Mouse (Mus musculus) adrenal gland (tissue): ENCODE results near the gene Fgfr2.

ENCODE experiments used
- intact Hi-C: fragments of 180-260 bp; cut with DNase I; formaldehyde crosslinking; loops from one replicate; pipeline ENCODE4 v1.15.1; 2025

Gene Fgfr2

DNA sequence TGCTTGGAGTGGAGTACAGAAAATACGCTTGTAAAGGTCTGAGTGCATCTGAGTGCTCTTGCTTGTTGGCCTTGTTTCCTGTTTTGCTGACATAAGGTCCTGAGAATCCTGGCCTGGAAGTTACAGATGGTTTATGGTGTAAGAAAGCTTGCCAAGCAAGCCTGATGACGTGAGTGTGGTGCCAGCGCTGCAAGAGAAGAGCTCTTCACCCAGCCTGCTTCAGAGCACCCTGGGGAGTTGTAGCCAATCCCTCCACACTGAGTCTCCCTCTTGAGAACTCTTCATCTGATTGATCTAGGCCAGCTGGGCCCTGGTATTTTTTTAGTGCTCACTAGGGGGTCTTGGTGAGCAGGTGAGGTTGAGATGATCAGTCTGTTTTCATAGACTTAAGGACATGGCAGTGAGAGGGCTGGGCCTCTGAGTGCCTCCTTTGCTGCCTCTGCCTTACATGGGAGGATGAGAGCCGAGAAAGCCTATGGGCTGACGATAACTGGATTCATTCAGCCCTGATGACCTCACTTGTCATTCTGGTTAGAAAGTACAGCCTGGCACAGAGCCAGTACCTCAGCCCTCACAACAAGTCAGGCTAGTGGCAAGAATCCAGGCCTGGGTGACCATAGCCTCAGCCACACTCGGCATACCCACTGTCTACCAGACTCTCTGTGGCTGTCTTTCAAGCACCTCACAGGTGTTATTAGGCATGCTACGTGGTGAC is 228.2 kb downstream of the Fgfr2 start:
- intact Hi-C loops, result loop anchor here (5.0 kb wide), 1 partner anchor 238 kb away; no protein-coding TSS in a partner anchor

GRCm38 (mm10) chr7:132893336-132893735 is 229.8 kb downstream of the Fgfr2 start:
- intact Hi-C loops, result no loop called here

DNA sequence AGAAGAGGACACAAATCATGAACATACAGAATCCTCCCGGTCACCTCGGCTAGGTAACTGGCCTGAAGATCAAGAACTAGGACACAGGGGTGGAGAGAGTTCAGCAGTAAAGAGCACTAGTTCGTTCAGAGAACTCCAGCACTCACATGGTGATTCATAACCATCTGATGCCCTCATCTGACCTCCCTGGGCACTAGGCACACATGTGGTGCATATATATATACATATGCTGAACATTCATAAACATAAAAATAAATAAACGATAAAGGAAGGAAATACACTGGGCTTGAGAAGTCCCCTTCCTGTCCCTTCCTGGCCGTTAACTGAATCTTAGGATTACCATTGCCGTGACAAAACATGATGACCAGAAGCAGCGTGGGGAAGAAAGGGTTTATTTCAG is 230.3 kb downstream of the Fgfr2 start:
- intact Hi-C loops, result no loop called here

- intact Hi-C loops, result no loop called here
Measured at GRCm38 (mm10) chr7:132892311-132892661, 230.9 kb downstream of the Fgfr2 start.

DNA sequence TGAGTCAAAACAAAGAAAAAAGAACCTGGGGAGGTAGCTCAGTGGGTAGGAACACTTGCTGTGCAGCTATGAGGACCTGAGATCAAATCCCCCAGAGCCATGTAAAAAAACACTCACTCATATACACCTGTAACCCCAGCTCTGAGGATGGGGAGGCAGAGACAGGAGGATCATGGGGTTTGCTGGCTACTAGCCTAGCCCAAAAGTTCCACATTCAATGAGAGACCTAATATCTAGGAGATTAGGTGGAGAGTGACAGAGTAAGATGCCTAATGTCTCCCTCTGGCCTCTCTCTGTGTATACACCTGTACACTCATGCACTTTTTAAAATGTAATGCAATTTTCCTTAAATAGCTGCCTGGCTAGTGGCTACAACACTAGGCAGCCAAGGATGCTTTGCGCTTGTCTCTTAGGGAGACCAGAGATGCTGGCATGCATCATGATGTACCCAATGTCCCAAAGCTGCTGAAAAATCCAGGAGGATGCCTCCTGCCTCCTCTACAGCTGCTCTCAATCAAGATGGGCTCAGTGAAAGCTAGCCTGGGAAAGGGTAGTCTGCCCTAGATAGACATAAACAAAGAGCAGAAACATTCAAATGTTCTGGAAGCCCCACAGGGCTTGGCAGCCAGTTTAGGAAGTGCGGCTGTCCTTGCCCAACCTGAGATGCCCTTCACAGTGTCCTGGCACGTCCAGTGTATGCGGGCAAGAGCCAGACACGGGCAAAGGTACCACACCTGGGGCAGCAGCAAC is 231.4 kb downstream of the Fgfr2 start:
- intact Hi-C loops, result no loop called here

DNA sequence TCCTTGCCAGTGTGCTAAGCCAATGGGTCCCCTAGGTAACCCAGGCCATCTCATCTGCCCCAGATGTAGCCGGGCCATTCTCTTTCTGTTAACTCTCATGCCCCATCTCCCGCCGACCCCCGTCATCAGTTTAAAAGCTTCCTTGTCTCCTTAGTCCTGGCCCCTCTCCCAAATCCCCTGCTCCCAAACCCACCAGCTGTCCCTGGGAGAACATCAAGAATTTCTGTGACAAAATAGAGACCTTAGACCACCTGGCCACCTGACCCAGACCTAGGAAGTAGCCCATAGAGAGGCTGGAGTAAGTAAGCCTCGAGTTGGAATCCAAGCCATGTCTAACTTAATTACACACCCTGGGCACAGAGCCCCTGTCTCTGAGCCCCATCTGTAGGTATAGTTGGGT is 232.9 kb downstream of the Fgfr2 start:
- intact Hi-C loops, result no loop called here

DNA sequence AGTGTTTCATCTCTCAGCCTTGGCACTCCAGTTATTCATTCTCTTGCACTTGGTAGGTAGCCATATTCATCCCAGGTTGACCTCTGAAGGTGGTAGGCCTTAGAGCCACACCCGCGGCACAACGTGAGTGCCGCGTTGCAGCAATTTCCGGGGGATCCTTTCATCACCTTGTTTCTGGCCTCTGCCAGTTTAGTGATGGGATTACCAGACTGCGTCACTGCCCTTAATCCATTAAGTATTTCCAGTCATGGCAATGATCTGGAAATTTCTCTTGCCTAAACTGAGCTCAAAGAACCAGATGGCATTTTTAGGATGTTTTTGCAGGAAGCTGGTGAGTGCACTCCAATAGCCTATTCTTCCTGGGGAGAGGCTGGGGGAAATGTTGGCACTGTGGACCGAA is 233.5 kb downstream of the Fgfr2 start:
- intact Hi-C loops, result no loop called here

DNA sequence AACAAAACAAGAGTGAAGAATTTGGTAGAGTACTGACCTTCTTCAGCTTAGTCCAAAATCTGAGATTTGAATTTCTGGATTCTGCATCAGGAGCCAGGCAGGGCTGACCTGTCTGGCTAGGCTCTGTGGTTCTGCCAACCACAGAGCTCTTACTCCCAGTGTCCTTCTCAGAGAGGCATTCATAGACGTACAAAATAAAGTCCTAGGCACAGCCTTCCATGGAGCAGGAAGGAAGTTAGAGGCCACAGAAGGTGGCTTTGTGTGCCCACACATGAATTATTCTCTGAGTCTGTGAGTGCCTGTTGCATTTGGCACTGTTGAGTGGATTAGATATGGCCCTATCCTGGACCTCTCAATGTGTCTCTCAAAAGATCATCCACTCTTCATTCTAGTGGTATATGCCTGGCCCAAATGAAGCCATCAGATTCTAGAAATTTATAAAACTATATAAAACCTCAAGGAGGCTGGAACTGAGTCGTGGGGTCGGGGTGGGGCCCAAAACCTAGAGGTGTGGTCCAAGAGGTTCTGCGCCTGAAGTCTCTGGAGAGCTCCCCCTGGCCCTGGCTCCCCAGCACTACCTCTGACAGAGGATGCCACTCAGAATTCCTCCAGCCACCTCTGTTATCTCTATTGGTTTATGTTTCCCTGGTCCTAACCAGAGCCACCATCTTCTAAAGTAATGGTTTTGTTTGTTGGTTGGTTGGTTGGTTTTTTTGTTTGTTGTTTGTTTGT is 234.5 kb downstream of the Fgfr2 start:
- intact Hi-C loops, result no loop called here

- intact Hi-C loops, result no loop called here
Measured at GRCm38 (mm10) chr7:132888052-132888451, 235.1 kb downstream of the Fgfr2 start.

- intact Hi-C loops, result no loop called here
Measured at GRCm38 (mm10) chr7:132887019-132887804, 235.9 kb downstream of the Fgfr2 start.

GRCm38 (mm10) chr7:132884031-132884430 is 239.1 kb downstream of the Fgfr2 start:
- intact Hi-C loops, result no loop called here

DNA sequence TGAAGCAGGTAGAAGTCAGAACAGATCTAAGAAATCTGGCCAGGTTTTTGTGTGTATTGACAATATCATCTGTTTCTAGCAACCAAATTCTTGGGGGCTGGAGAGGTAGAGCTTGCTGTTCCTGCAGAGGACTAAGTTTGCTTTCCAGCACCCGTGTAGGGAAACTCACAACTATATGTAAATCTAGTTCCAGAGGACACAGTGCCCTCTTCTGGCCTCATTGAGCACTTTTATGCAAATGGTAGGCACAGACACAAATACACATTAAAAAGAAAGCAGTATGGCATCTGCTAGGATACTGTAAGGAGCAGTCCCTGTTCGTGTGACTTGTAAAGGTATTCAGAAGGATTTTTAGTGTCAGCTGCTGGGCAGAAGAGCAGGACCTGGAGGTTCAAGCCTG is 240.8 kb downstream of the Fgfr2 start:
- intact Hi-C loops, result no loop called here

- intact Hi-C loops, result no loop called here
Measured at GRCm38 (mm10) chr7:132880276-132880675, 242.9 kb downstream of the Fgfr2 start.

DNA sequence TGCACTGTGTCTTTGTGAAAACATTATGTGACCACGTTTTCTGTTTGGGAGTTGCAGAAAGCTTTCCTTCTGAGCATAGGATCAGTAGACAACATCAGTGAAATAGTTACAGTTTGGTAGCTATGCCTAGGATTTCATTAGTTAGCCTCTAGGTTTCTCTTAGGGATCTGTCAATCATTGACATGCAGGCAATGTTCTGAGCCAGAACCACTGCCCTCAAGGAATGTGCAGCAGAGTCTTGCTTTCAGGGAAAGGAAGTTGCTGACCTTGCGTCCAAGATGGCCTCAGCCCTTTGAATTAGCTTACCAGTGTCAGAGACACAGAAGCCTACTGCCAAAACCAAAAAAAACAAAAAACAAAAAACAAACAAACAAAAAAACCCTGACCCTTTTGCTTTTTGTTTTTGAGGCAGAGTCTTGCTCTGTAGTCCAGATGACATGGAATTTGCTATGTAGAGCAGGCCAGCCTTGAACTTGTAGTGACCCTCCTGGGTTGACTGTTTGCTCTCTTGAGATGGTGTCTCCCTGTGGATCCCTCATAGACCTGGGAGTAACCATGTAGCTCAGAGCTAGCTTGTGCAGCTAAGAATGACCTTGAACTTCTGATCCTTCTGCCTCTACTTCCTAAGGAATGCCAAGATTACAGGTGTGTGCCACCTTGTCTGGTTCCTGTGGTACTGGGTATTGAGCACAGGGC is 247.6 kb downstream of the Fgfr2 start:
- intact Hi-C loops, result no loop called here

GRCm38 (mm10) chr7:132873043-132873442 is 250.1 kb downstream of the Fgfr2 start:
- intact Hi-C loops, result no loop called here

DNA sequence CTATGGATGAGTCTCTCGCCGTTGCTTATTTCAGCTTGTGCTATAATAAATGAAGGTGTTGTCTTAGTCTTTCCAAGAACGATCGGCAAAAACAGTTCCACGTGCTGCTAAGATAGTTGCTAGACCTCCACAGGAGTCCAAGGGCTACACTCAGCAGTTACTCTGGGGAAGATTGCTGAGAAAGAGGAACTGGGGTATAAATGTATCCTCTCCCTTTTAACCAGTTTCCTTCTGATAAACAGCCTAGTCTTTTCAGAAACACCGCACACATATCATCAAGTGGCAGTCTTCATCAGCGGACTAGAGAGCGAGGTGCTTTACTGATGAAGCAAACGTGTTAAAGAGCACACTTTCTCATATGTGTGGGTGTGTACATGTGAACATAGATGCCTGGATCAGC is 256.8 kb downstream of the Fgfr2 start:
- intact Hi-C loops, result no loop called here

DNA sequence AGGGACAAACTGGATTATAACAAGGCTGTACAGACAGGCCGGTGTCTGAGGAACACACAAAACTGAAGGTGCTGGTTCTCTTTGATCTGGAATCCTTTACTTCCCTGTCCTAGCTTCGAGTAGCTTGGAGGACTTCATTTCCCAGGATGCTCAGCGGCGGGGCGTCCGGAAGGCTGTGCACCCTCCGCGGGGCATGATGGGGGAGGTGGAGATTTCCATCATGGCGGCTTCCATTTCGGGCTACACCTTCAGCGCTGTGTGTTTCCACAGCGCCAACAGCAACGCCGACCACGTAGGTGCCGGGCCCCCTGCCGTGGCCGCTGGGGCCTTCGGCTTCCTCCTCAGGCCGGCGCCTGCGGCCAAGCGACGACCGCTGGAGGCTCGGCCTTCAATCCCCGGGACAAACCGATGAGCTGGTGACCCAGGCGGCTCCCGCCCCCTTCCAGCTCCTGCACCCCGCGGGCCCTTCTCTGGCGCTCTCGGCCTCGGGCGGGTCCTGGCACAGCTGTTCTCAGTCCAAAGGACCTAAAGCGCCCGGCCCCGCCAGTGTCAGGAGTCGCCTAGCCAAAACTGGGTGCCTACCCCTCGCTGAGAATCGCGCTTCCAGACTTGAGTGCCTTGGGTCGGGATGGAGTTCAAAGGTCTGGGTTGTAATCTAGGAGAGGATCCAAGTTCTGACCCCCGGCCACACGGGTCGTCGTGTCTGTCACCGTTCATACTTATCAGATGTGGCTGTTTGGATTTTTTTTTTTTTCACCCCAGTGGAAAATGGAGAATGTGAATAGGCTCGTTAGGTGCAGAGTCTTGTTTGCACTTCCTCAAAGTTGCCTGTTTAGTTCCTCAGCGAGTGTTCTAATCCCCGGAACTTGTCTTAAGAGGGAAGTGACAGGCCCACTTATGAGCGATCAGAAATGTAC is 263.9 kb downstream of the Fgfr2 start, which contains the start of gene Abraxas2:
TSS of gene Abraxas2 (plus strand) at position 184 of the 917 bp plus-strand sequence.
- intact Hi-C loops, result no loop called here

GRCm38 (mm10) chr7:132858043-132858608 is 265.0 kb downstream of the Fgfr2 start:
- intact Hi-C loops, result no loop called here

DNA sequence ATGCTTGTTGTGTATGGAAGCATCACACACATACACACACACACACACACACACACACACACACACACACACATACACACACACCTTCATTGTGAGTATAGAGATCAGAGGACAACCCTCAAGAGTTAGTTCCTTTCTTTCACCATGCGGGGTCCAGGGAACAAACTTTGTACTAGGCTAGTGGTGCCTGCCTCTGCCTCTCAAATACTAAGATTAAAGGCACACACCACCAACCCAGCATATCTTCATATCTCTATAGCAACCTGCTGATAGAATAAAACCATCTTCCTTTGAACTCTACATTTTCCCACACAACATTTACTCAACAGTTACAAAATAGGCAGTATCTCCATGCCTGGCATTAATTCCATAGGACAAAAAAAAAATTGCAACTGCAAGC is 267.1 kb downstream of the Fgfr2 start:
- intact Hi-C loops, result no loop called here
